Mouse (Mus musculus): ENCODE results near the gene Mocs3.
A peak's percentile ranks its signal among the peaks of the same experiment; 100 is the strongest.

The Mocs3 gene

DNA sequence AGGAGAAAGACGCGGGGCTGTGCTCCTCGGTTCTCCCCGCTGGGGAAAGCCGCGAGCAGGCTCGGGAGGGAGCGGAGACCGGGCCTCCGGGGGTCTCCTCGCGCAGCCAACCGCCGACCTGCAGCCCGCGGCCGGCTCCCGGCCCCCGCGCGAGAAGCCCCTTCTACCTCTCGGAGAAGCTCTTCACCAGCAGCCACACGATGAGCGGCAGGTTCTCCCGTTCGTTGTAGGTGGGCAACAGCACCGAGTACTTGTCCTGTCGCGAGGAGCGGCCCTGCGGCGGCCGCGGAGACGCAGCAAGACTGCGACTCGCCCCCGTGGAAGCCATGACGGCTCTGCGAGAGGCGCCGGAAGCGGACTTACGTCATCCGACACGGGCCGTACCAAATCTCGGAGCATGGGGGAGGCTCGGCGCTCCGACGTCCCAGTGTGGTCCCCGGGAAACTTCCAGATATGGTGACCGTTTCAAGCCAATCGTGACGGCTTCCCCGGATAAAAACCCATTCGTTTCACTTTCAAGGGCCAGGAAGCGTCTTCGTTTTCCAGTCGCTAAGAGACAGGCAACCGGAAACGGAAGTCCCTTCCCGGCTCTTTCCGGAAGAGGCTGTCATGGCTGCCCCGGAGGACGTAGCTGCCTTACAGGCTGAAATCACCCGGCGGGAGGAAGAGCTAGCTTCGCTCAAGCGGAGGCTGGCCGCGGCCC, at the start of gene Mocs3, which contains the start of the genes Gm20716 and Dpm1:
Gene Mocs3 (plus strand): TSS at position 597 of the 703 bp plus-strand sequence.
Gene Gm20716 (minus strand): TSS at position 339 of the 703 bp plus-strand sequence.
Gene Dpm1 (minus strand): TSS at position 566 of the 703 bp plus-strand sequence.
- peak; percentile 48; the same call in 1 of the 2 replicates for TF ChIP-seq GATA4 (IDR thresholded peaks at IDR 0.05; ENCODE audit: insufficient replicate concordance, low read length)

- no peak for TF ChIP-seq GATA4 (IDR thresholded peaks at IDR 0.05; ENCODE audit: insufficient replicate concordance, low read length)
Observed at GRCm38 (mm10) chr2:168191856-168192255, 38.6 kb upstream of the Mocs3 start.

DNA sequence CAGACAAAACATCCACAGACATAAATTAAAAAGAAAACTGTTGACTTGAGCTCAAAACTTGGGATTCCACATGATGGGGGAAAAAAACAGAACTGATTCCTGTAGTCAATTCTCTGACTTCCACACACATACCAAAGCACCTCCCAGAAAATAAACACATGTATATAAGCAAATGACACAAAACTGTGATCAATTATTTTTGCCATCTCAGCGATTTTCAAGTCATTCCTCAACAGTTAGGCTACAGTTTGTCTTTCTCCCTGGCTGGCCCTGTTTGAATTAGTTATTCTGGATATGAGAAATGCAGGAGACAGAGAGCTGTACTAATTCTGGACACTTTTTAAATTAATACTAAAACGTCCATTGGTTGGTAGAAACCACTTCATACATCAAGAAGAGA, 36.7 kb upstream of the Mocs3 start:
- no peak for TF ChIP-seq GATA4 (IDR thresholded peaks at IDR 0.05; ENCODE audit: insufficient replicate concordance, low read length)

DNA sequence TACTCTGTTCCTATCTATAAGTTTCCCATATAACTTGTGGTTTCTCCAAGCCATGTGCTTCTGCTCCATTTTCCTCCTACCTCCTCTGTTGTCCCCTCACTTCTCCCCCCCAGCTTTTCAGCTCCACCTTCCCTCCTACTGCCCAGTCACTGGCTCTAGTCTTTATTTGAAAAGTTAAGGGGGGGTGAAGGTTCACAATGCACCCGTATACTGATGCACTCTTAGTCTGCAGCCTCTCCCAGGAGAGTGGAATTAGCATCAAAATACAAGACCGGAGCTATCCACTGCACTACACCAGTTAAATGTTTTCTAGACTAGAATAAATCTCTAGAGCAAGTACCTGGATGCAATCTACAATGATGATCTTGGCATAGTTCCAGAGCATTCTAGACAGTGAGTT, 34.7 kb upstream of the Mocs3 start:
- TF ChIP-seq GATA4 (IDR thresholded peaks at IDR 0.05; ENCODE audit: insufficient replicate concordance, low read length) = no peak

DNA sequence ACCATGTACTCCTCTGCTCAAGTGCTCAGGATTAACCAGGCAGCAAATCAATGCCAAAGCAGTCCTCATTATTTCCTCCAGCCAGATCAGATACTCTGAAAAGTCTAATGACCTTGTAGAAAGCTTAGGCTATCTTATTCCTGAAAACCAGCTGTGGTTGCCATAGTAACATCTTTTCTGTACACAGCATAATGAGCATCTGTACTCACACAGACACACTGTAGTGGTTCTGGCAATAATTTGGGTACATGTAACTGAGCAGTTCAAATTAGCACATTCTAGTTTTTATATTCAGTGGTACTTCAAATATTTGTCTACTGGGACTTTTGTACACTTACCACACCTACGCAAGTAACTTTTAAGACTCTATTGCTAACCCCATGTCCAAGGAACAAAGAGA, 32.0 kb upstream of the Mocs3 start:
- no peak for TF ChIP-seq GATA4 (IDR thresholded peaks at IDR 0.05; ENCODE audit: insufficient replicate concordance, low read length)

- TF ChIP-seq GATA4 (IDR thresholded peaks at IDR 0.05; ENCODE audit: insufficient replicate concordance, low read length) = no peak
Observed at GRCm38 (mm10) chr2:168199476-168199875, 30.9 kb upstream of the Mocs3 start.

DNA sequence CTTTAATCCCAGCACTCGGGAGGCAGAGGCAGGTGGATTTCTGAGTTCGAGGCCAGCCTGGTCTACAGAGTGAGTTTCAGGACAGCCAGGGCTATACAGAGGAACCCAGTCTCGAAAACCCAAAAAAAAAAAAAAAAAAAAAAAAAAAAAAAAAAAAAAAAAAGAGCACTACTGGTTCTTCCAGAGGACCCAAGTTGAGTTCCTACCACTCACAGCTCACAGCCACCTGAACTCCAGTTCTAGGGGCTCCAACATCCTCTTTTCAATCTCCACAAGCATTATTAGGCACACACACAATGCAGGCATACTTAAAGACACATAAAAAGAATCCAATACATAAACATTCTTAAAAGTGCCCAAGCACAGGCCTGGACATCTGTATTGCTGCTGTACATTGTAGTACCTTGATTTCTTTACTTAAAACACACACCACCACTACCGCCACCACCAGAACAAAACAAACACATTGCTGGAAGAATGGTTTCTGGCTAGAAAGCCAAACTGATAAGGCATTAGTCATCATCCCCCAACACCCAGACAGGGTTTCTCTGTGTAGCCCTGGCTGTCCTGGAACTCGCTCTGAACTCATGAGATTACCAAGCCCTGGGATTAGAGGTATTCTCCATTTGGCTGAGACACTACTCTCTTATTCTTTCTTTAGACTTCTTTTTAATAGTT, 30.3 kb upstream of the Mocs3 start:
- 0 out of 2 replicates have a peak, but pooled peaks have one; percentile 18 for TF ChIP-seq GATA4 (IDR thresholded peaks at IDR 0.05; ENCODE audit: insufficient replicate concordance, low read length)

GRCm38 (mm10) chr2:168204476-168204999, 25.9 kb upstream of the Mocs3 start:
- TF ChIP-seq GATA4 (IDR thresholded peaks at IDR 0.05; ENCODE audit: insufficient replicate concordance, low read length) = no peak

GRCm38 (mm10) chr2:168205265-168205664, 25.2 kb upstream of the Mocs3 start:
- TF ChIP-seq GATA4 (IDR thresholded peaks at IDR 0.05; ENCODE audit: insufficient replicate concordance, low read length) = no peak; the same call in 1 of the 2 replicates

GRCm38 (mm10) chr2:168205681-168206631, 24.5 kb upstream of the Mocs3 start:
- TF ChIP-seq GATA4 (IDR thresholded peaks at IDR 0.05; ENCODE audit: insufficient replicate concordance, low read length) = no peak

DNA sequence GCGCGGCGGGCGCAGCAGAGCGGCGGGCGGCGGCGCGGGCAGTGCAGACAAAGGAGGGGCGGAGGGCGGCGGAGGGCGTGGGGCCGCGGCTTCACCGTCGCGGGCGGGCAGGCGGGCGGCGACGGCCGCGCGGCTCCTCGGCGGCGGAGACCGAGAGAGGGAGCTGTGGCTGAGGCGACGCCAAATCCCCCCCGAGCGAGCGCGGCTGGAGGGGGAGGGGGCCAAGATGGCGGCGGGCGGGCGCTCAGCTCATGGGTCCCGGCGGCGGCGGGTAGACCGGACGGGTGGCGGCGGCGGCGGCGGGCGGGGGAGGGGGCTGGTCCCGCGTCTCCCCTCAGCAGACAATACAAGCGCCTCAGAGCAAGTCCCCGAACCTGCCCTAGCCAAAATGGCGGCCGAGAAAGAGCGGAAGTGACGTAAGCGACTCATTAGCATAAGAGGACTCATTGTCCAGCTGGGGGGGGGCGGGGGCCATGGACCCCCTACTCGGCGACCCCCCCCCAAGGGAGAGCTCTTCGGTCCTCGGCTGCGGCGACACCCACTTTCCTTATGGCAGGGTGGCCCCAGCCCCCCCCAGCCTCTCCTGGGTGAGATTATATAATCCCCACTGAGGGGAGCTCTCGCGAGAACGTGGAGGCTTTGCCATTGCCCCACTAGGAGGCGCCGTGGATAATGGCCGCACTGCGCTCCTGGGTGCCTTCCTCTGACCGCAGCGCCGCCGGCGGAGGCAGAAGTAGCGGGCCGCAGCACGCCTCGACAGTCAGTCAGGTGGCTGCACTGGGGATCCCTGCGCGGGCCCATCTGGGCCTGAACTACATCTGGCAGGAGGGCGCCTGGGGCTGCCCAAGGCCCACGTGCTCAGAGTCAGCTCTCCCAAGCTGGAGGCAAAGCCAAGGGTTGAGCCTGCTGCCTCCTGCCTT, 23.4 kb upstream of the Mocs3 start, which contains the start of gene Adnp:
Gene Adnp (minus strand): TSS at position 388 of the 920 bp plus-strand sequence.
- TF ChIP-seq GATA4 (IDR thresholded peaks at IDR 0.05; ENCODE audit: insufficient replicate concordance, low read length) = peak; percentile 57; the same call in 1 of the 2 replicates

GRCm38 (mm10) chr2:168207883-168208282, 22.5 kb upstream of the Mocs3 start:
- no peak for TF ChIP-seq GATA4 (IDR thresholded peaks at IDR 0.05; ENCODE audit: insufficient replicate concordance, low read length)

GRCm38 (mm10) chr2:168213788-168214397, 16.5 kb upstream of the Mocs3 start:
- no peak for TF ChIP-seq GATA4 (IDR thresholded peaks at IDR 0.05; ENCODE audit: insufficient replicate concordance, low read length)
